Mouse (Mus musculus) forebrain, embryonic 16.5 days (tissue): ENCODE results near the gene Tsfm. TPM values are rescaled to one million over a fixed set of nuclear protein-coding genes. Genes with fewer than 3 reads are reported as not detected.

Source experiments
- ATAC-seq: fragments of 200-750 bp; cut with Nextera tagmentation; 2 replicates; pipeline ENCODE4 v1.8.0; 2017; ENCODE audit warnings: mild to moderate bottlenecking, moderate library complexity
- H3K27ac ChIP-seq: fragments of 300-500 bp; sonication (generic); 2 replicates; pipeline ENCODE4 v1.5.1; 2014; ENCODE audit warnings: low read length, control low read depth
- H3K27me3 ChIP-seq: fragments of 300-500 bp; sonication (generic); replicated peaks from 2 replicates; pipeline ENCODE4 v1.6.1; 2014; ENCODE audit warnings: low read length; ENCODE audit not compliant: control insufficient read depth, insufficient read depth
- H3K36me3 ChIP-seq: fragments of 300-500 bp; sonication (generic); 2 replicates; pipeline ENCODE4 v1.6.1; 2014; ENCODE audit not compliant: control insufficient read depth, insufficient read depth
- H3K4me1 ChIP-seq: fragments of 300-500 bp; sonication (generic); replicated peaks from 2 replicates; pipeline ENCODE4 v1.6.1; 2014; ENCODE audit warnings: low read length; ENCODE audit not compliant: control insufficient read depth, insufficient read depth
- H3K4me2 ChIP-seq: fragments of 300-500 bp; sonication (generic); 2 replicates; pipeline ENCODE4 v1.6.1; 2014; ENCODE audit warnings: mild to moderate bottlenecking, low read length, control low read depth
- H3K4me3 ChIP-seq: fragments of 300-500 bp; sonication (generic); replicated peaks from 2 replicates; pipeline ENCODE4 v1.5.1; 2014; ENCODE audit warnings: mild to moderate bottlenecking, low read length, control low read depth
- H3K9ac ChIP-seq: fragments of 300-500 bp; sonication (generic); replicated peaks from 2 replicates; pipeline ENCODE4 v1.6.1; 2014; ENCODE audit warnings: low read depth, low read length, control low read depth
- H3K9me3 ChIP-seq: fragments of 300-500 bp; sonication (generic); 2 replicates; pipeline ENCODE4 v1.6.1; 2016; ENCODE audit warnings: low read length; ENCODE audit not compliant: control insufficient read depth
- WGBS: fragments of 180-500 bp; shearing (Covaris S2); extraction: QIAGEN DNeasy Blood & Tissue Kit; methylation state at CpG from one replicate; pipeline ENCODE4 v1.1.7; 2014; 5-methylcytosine and 5-hydroxymethylcytosine counted together
- polyA plus RNA-seq: library from polyadenylated mRNA; unstranded; fragments of >200 nt; fragmentation: Nextera tagmentation; extraction: Ambion mirVana; gene quantifications from 2 replicates; pipeline ENCODE4 v1.2.1, GENCODE M21; 2015

The Tsfm gene
- polyA plus RNA-seq, 1 experiment from 2014 or later, result 66.0 TPM

GRCm38 (mm10) chr10:127059174-127059967 is 28.7 kb upstream of the Tsfm start:
- peaks cover 37% of the 10 kb centered on the region for H3K4me1 ChIP-seq
- H3K27ac ChIP-seq, result peak overlapping the region; percentile 97
- no peaks in the 10 kb centered on the region for H3K27me3 ChIP-seq
- peak overlapping the region; percentile 83 for H3K4me2 ChIP-seq
- H3K9me3 ChIP-seq, result no peaks in the 10 kb centered on the region
- peak overlapping the region; percentile 89 for H3K4me3 ChIP-seq
- ATAC-seq, result 0 out of 2 replicates have a peak, but pooled peaks have one; percentile 2
- WGBS, result 1% methylated on average over 40 of the region's 92 CpGs
- H3K9ac ChIP-seq, result peak overlapping the region; percentile 96
- H3K36me3 ChIP-seq, result peaks cover 12% of the 10 kb centered on the region

- Histone ChIP-seq H3K36me3 (peaks cover 14% of the 10 kb centered on the region), H3K4me3 (peak overlapping the region; percentile 89), H3K27ac (peak overlapping the region; percentile 97), H3K9me3 (no peaks in the 10 kb centered on the region), H3K27me3 (no peaks in the 10 kb centered on the region), H3K9ac (peak overlapping the region; percentile 96), H3K4me2 (peak overlapping the region; percentile 83), H3K4me1 (peaks cover 37% of the 10 kb centered on the region)
- whole genome bisulfite sequencing, result 2% methylated on average over 8 of the region's 8 CpGs
- no peak for ATAC-seq
Observed at GRCm38 (mm10) chr10:127058708-127059107, 28.1 kb upstream of the Tsfm start.

GRCm38 (mm10) chr10:127058161-127058560 is 27.5 kb upstream of the Tsfm start:
- no peaks in the 10 kb centered on the region for H3K9me3 ChIP-seq
- ATAC-seq, result peak; percentile 29; the same call in 1 of the 2 replicates
- no peaks in the 10 kb centered on the region for H3K27me3 ChIP-seq
- 0% methylated on average over 9 of the region's 9 CpGs for WGBS
- peak overlapping the region; percentile 83 for H3K4me2 ChIP-seq
- H3K27ac ChIP-seq, result no peak overlapping the region; the same call in 1 of the 2 replicates
- H3K36me3 ChIP-seq, result peaks cover 14% of the 10 kb centered on the region
- H3K4me1 ChIP-seq, result peaks cover 37% of the 10 kb centered on the region
- peak overlapping the region; percentile 96 for H3K9ac ChIP-seq
- peak overlapping the region; percentile 89 for H3K4me3 ChIP-seq

- Histone ChIP-seq H3K27ac (no peak overlapping the region), H3K4me2 (no peak overlapping the region), H3K4me3 (no peak overlapping the region), H3K36me3 (peaks cover 14% of the 10 kb centered on the region), H3K4me1 (peaks cover 31% of the 10 kb centered on the region), H3K27me3 (0 out of 2 replicates have a peak, but pooled peaks cover 3% of the 10 kb centered on the region), H3K9ac (no peak overlapping the region), H3K9me3 (no peaks in the 10 kb centered on the region)
- WGBS, result 93% methylated on average over 20 of the region's 20 CpGs
- no peak for ATAC-seq
Observed at GRCm38 (mm10) chr10:127056490-127056889, 25.9 kb upstream of the Tsfm start.

- no peak for ATAC-seq
- Histone ChIP-seq H3K4me2 (no peak overlapping the region), H3K4me1 (peaks cover 21% of the 10 kb centered on the region), H3K36me3 (peaks cover 14% of the 10 kb centered on the region), H3K9me3 (no peaks in the 10 kb centered on the region), H3K27ac (no peak overlapping the region), H3K9ac (no peak overlapping the region), H3K4me3 (no peak overlapping the region), H3K27me3 (peaks cover 10% of the 10 kb centered on the region)
- WGBS, result 92% methylated on average over 8 of the region's 8 CpGs
Observed at GRCm38 (mm10) chr10:127055406-127055805, 24.8 kb upstream of the Tsfm start.

- Histone ChIP-seq H3K4me1 (peaks cover 23% of the 10 kb centered on the region), H3K9me3 (no peaks in the 10 kb centered on the region), H3K27ac (no peak overlapping the region), H3K4me2 (no peak overlapping the region), H3K9ac (no peak overlapping the region), H3K4me3 (no peak overlapping the region), H3K27me3 (peaks cover 17% of the 10 kb centered on the region), H3K36me3 (peaks cover 14% of the 10 kb centered on the region)
- WGBS, result 75% methylated on average over 4 of the region's 4 CpGs
- no peak for ATAC-seq
Observed at GRCm38 (mm10) chr10:127054646-127055045, 24.0 kb upstream of the Tsfm start.

GRCm38 (mm10) chr10:127050119-127050474 is 19.5 kb upstream of the Tsfm start:
- 15% methylated on average over 10 of the region's 10 CpGs for WGBS

GRCm38 (mm10) chr10:127049395-127050118 is 18.9 kb upstream of the Tsfm start:
- H3K4me2 ChIP-seq, result no peak overlapping the region
- H3K27ac ChIP-seq, result no peak overlapping the region
- H3K9me3 ChIP-seq, result no peaks in the 10 kb centered on the region
- H3K4me3 ChIP-seq, result no peak overlapping the region
- H3K27me3 ChIP-seq, result peaks cover 38% of the 10 kb centered on the region
- 0 out of 2 replicates have a peak, but pooled peaks cover 4% of the 10 kb centered on the region for H3K4me1 ChIP-seq
- H3K9ac ChIP-seq, result no peak overlapping the region
- 0 out of 2 replicates have a peak, but pooled peaks cover 2% of the 10 kb centered on the region for H3K36me3 ChIP-seq
- 3% methylated on average over 29 of the region's 29 CpGs for WGBS
- ATAC-seq, result no peak

More at GRCm38 (mm10) chr10:127050119-127050474, 19.5 kb upstream of the Tsfm start:
- H3K9me3 ChIP-seq, result no peaks in the 10 kb centered on the region
- no peak overlapping the region for H3K4me2 ChIP-seq
- H3K27ac ChIP-seq, result no peak overlapping the region
- peaks cover 6% of the 10 kb centered on the region for H3K36me3 ChIP-seq
- H3K9ac ChIP-seq, result no peak overlapping the region
- H3K4me1 ChIP-seq, result 0 out of 2 replicates have a peak, but pooled peaks cover 6% of the 10 kb centered on the region
- no peak for ATAC-seq
- no peak overlapping the region for H3K4me3 ChIP-seq
- H3K27me3 ChIP-seq, result peaks cover 38% of the 10 kb centered on the region
